Mouse (Mus musculus) lung, postnatal 36 days (tissue): ENCODE measurements at regions not wholly inside any gene's neighbourhood (a gene's known extent, or its start where the extent isn't known, plus 50 kb on each side); places are given as distances from the start of the nearest gene placed in this dataset.

Experiments used
- DNase-seq: peaks from one replicate; pipeline ENCODE4 v3.0.0; 2022; ENCODE audit warnings: mixed read lengths

- DNase-seq: no peak
Observed at GRCm38 (mm10) chr1:69746575-69747290, 59.7 kb upstream of the Ikzf2 start.

- no peak for DNase-seq
Observed at GRCm38 (mm10) chr1:69752724-69753123, 65.7 kb upstream of the Ikzf2 start.

- no peak for DNase-seq
Observed at GRCm38 (mm10) chr1:69757702-69758101, 69.1 kb upstream of the Spag16 start.

- no peak for DNase-seq
Observed at GRCm38 (mm10) chr1:69759544-69759943, 67.2 kb upstream of the Spag16 start.

GRCm38 (mm10) chr1:69768714-69769113 is 58.1 kb upstream of the Spag16 start:
- DNase-seq: no peak

GRCm38 (mm10) chr1:69770209-69770608 is 56.6 kb upstream of the Spag16 start:
- no peak for DNase-seq

- DNase-seq: no peak
Observed at GRCm38 (mm10) chr1:69771436-69771835, 55.3 kb upstream of the Spag16 start.

GRCm38 (mm10) chr1:69775589-69775988 is 51.2 kb upstream of the Spag16 start:
- peak; percentile 4 for DNase-seq
